Mouse (Mus musculus): Measurements from ENCODE around the gene Tmem234. TPM values are rescaled to one million over a fixed set of nuclear protein-coding genes. Genes with fewer than 3 reads are reported as not detected.
A peak's percentile ranks its signal among the peaks of the same experiment; 100 is the strongest.

Gene Tmem234
- total RNA-seq, 2 experiments from 2014 or later: 78.8 to 80.7 TPM

DNA sequence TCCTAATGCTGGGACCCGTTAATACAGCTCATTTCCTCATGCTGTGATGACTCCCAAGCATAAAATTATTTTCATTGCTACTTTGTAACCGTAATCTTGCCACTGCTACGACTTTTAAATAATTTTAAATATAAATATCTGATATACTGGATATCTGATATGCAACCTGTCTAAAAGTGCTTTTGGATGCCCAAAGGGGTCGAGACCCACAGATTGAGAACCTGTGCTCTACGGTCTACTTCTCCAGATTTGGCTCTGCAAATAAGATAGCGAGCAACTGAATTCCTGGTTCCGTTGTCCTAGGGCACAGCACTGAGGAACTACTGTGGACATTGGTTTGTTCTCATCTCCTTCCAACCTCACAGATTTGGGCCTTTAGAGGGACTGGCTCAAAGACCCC, 22.8 kb upstream of the Tmem234 start:
- DNase-seq (ENCODE audit: extremely low spot score in 1 of 2, low spot score in 1 of 2): no peak

DNA sequence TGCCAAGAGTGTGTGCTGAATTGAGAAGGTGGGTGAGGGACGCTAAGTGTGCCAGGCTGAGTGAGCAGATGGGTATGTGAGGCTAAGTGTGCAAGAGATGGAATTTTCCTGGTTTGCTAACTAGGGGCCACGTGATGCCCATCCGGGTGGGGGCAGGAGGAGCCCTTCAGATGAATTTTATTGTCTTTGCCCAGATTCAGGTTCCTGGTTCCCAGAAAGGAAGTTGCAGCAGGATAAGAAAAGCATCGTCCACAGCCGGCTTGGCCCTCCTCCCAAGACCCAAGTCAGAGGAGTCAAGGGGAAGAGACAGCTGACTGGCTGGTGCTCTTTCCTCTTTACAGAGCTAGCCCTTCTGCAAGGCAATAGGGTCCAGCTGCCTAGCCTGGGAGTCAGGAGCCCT, 22.0 kb upstream of the Tmem234 start, which contains the start of gene Fam167b:
Gene Fam167b (minus strand): TSS at position 84 of the 400 bp plus-strand sequence.
- no peak for DNase-seq (ENCODE audit: extremely low spot score in 1 of 2, low spot score in 1 of 2)

DNA sequence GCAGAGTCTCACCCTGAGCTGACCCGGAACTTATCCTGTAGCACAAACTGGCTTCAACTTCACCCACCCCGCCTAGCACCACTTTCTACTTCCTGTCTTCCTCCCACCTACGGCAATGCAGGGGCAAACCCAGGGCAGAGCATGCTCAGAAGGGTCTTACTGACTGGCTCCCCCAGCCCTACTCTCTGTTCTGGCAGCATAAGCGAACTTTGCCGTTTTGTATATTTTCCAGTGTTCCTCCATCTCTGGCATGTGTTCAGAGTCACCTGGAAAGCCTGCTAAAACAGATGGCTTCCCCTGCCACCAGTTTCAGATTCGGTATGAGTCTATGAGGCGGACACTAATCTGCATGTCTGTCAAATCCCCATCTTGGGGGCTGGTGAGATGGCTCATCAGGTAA, 20.1 kb upstream of the Tmem234 start:
- DNase-seq (ENCODE audit: extremely low spot score in 1 of 2, low spot score in 1 of 2): no peak

DNA sequence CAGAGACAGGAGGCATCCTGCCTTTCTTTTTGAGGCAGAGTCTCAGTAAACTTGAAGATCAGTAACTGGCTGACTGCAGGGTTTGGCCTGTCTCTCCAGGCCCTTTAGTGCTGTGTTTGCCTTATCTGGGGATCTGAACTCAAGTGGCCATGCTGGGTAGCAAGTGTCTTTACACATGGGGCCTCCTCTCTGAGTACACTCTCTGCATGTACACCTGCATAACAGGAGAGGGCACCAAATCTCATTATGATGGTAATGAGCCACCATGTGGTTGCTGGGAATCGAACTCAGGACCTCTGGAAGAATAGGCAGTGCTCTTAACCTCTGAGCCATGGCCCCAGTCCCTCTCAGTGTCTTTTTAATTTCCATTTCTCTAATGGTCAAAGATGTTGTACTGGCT, 18.2 kb upstream of the Tmem234 start:
- DNase-seq (ENCODE audit: extremely low spot score in 1 of 2, low spot score in 1 of 2): no peak

DNA sequence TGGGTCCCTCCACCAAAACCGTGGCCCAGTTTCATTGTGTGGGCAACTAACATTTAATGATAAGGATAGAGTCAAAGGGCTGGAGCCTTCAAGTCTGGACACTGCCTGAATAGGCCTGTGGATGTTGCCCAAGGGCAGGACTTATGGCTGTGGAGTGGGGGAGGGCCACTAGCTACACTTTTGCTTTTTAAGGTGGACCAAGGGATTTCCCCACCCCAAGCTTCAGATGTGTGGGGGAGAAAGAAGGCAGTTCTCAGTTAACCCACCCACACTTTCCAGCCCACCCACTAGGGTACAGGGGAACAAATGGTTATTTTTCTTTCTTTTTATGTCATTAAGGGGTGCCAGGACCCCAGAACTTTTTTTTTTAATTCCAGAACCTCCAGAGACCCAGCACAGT, 16.1 kb upstream of the Tmem234 start:
- DNase-seq (ENCODE audit: extremely low spot score in 1 of 2, low spot score in 1 of 2): no peak

DNA sequence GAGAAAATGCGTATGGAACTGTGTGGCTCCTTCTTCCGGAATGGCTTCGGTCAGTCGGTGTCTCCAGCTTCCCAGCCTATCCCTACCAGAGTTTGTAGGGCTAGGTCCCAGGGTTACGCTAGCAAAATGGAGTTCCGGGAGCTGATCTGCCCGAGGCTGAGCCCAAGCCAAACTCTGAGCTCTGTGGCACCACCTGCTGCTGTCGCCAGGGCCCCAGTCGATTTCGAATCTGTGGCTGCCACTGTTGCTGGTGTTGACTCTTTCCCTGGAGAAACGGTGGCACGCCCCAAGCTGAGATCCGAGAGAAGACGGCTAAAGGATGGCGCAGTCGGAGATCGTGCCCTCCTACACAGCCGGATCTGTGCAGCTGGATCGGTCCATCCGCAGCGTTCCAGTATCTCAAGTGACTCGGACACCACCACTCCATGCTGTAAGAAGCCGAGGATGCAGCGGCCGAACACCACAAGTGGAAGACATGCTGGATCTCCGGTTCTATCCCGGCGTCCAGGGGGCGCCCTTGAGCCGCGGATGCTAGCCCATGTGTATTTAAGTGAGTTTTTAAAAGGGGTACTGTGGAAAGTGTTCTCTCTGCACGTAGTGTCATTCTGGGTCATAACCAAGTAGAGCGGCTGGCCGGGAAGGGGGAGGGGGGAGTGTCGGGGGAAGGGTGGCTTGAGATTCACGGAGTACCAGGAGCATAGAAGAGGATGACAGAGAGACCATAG, 15.4 kb upstream of the Tmem234 start:
- DNase-seq (ENCODE audit: extremely low spot score in 1 of 2, low spot score in 1 of 2): peak; percentile 68 to 89

DNA sequence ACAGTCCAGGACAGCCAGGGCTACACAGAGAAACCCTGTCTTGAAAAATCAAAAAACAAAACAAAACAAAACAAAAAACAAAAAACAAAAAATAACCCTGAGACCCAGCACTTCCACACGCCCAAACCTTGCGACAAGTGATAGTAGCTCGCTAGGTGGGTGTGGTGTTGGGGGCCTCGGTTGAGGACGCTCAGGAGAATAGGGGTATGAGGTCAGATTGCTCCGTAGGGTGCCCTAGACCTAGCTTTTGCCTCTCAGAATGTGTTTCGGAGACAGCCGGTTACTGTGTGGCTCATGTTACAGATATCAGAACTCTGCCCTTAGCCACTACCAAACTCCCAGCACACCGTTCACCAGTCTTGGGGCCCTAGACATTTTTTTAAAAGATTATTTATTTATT, 14.7 kb upstream of the Tmem234 start:
- no peak for DNase-seq (ENCODE audit: extremely low spot score in 1 of 2, low spot score in 1 of 2)

DNA sequence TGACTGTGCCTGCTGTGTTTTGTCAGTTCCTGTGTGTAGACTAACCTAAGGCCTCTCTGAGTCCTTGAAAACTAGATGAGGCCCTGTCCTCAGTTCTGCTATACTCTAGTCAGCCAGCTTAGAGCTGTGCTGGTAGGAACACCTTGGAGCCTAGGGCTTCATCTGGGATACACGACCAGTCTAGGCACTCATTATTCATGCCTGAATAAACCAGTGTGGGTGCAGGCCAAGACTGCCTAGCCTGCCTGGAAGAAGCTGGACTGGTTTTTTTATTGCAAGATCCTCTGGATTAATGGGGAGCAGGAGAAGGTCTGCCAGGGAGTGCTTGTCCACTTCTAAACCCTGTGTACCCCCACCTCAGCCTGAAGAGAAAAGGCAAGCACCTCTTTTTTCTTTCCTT, 13.5 kb upstream of the Tmem234 start:
- DNase-seq (ENCODE audit: extremely low spot score in 1 of 2, low spot score in 1 of 2): no peak

DNA sequence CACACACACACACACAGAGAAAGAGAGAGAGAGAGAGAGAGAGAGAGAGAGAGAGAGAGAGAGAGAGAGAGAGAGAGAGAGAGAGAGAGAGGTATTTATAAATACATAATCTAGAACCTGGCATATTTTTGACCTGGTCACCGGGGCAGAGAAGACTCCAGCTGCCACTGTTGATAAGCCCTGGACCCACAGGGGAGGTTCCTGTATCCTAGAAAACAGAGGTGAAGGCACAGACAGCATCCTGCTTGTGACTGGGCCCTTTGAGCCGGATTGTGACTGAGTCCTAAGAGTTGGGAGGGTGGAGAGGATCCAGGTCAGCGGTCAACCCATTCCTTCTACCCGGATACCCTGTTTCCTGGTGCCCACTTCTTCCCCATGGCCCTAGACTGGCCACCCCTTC, 11.6 kb upstream of the Tmem234 start:
- no peak for DNase-seq (ENCODE audit: extremely low spot score in 1 of 2, low spot score in 1 of 2)

DNA sequence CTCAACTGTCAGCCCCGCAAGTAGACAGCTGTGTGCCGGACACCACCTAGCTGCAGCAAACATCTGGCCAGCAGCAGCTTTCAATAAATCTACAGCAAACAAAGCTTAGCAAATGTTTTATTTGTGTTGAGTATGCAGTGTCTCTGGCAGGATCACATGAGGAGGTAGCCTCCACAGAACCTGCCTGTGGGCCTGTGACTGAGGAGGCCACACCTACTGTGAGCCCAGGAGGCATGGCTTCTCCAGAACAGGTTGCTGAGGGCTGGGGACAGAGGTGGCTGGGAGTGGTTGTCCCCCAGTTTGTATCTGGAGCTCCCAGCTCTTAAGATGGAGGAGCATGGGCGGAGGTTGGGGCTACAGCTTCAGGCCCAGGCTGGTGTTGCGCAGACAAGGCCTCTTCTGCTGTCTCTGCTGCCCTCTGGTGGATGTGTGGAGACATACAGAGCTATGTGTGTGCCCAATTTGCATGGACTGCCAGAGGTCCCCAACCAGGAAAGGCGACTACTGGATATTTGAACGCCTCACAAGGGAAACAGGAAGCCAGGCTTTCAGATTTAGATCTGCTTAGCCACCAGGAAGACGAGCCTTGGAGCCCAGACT, 8.1 kb downstream of the Tmem234 start:
- peak in 1 of 2 experiments; percentile 76 for DNase-seq (ENCODE audit: extremely low spot score in 1 of 2, low spot score in 1 of 2)

DNA sequence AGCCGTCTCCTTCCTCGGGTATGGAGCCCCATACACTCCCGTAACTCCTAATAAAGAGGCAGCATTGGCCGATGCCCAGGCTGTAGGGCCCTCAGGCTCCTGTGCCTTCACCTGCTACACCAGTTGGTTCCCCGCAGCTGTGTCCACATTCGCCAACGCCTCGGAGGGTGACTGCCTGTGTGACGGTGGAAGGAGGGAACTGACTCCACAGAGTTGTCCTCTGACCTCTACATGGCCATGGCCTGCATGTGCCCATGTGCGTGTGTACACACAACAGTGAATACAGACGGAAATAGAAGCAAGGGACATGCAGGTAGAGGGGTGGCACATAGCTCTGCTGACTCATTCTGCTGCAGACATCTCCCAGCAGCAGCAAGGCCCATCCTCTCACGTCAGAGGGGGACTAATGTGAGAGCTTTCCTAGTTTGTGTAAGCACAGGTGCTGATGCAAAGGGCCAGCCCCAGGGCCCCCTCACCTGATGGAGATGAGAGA, 8.7 kb downstream of the Tmem234 start:
- DNase-seq (ENCODE audit: extremely low spot score in 1 of 2, low spot score in 1 of 2): no peak

DNA sequence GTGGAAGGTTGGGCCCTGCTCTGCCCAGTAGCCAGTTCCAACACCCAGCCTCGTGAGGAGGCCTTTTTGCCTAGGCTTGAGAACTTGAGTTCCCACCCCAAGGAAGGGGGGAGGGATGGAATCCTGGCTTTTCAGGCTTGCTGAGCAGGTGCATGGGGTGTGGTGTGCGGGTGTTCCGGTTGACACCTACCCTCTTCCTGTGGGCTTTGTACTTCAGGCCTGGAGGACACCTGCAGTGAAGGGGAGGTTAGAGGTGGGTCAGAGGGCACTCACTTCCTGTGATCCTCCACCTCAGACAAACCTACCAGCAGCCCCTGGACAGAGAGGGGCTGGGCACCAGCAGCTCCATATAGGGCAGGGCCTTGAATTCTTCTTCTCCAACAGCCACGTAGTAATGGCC, 9.6 kb downstream of the Tmem234 start:
- no peak for DNase-seq (ENCODE audit: extremely low spot score in 1 of 2, low spot score in 1 of 2)

DNA sequence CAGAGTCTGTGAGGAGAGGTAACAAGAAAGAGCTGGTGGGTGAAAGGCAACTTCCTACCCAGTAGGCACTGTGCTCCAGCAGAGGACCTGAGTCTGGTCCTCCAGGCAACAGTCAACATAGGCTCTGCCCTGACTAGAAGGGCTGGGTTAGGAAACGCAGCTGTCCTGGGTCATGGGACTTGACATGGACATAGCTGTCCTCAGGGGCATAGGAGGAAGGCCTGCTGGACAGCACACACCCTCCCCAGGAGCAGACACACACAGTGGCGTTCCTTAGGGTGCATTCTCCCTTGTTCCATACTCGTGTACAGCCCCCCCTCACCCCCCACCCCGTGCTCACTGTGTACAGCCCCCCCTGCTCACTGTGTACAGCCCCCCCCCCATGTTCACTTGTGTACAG, 10.0 kb downstream of the Tmem234 start:
- DNase-seq (ENCODE audit: extremely low spot score in 1 of 2, low spot score in 1 of 2): no peak

DNA sequence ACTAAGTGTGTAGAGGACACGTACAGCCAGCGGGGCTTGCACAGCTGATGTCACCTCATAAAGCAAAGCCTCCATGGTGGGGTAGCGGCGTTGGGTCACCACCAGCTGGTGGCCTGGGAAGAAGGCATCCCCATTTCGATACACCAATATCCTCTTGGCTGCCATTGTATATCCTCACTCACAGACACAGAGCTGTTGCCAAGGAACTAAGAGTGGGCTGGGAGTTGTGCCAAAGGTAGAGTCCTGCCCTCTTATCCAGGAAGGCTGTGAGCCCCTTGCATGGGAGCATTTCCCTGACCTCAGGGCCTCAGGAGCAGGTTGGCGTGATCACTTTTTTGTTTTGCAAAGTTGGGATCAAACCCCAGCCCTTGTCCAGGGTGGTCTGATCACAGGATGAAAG, 13.6 kb downstream of the Tmem234 start, which contains the start of gene Dcdc2b:
Gene Dcdc2b (minus strand): TSS at position 165 of the 400 bp plus-strand sequence.
- no peak for DNase-seq (ENCODE audit: extremely low spot score in 1 of 2, low spot score in 1 of 2)

DNA sequence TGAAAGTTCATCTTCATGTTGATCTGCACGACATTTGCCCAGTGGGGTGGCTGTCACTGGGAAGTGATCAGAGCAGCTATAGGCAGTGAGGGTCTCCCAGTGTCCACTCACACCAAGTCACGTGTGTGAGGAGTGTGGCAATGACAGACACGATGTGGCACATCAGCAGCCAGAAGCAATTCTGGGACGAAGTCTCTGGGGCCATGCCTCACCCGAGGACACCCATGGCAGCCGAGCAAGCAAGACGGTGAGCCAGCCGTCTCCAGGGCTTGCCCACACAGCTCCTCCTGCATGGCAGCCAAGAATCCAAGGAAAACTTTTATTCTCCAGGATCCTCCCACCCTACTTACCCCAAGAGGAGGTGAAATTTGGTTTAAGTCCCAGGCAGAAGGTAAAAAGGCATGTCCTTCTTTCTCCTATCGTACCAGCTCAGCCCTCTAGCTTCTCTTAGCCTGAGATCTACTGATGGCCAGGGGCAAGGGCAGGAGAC, 15.4 kb downstream of the Tmem234 start:
- DNase-seq (ENCODE audit: extremely low spot score in 1 of 2, low spot score in 1 of 2): no peak

DNA sequence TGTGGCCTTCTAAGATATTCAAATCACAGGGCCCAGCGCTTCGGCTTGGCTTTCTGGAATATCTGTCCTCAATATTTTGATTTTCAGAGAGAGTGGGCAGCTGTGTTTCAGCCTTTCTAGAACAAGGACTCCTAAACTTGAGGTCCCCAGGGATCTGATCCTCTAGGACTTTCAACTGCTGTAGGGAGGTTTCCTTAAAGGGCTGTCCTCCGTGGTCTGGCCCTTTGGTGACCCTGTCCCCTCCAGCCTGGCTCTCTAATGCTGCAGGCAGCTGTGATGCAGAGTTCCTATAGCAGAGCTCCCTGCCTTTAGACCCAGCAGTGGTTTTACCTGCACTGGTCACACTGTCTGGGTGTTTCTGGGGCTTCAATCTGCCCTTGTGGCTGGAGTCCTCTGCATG, 16.2 kb downstream of the Tmem234 start:
- no peak for DNase-seq (ENCODE audit: extremely low spot score in 1 of 2, low spot score in 1 of 2)

DNA sequence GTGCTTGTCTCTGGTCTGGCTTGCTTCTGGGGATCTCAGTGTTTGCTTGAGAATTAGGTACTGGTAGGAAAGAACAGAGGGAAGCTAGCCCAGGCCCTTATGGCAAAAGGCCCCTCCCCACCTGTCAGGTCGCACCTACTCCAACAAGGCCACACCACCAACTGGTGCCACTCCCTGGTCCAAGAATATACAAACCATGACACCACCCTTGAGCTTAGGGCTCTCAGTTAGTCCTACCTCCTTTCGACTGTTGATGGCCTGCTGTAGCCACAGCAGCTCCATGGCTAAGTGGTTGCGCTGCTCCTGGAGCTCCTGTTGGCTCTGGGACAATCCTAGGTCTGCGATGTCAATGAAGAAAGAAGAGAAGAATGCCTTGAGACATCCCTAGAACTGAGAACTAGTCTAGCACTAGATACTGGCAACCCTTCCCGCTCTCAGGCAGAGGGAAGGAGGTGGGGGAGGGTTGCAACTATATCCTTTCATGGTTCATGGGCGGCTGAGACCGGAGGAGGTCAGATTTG, 16.7 kb downstream of the Tmem234 start:
- no peak for DNase-seq (ENCODE audit: extremely low spot score in 1 of 2, low spot score in 1 of 2)

DNA sequence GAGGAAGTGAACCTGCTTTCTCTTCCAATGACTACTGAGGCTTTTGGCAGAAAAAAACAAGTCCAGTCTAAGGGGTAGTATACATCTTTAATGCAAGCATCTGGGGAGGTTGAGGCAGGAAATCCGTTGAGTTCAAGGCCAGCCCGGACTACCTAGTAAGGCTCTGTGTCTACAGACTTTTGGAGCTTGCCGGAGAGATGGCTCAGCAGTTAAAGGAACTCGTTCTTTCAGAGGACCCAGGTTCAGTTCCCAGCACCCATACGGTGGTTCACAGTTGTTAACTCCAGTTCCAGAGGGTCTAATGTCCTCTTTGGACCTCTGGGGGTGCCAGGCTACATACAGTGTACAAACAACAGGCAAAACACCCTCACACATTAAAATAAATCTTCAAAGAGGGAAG, 17.6 kb downstream of the Tmem234 start:
- no peak for DNase-seq (ENCODE audit: extremely low spot score in 1 of 2, low spot score in 1 of 2)

DNA sequence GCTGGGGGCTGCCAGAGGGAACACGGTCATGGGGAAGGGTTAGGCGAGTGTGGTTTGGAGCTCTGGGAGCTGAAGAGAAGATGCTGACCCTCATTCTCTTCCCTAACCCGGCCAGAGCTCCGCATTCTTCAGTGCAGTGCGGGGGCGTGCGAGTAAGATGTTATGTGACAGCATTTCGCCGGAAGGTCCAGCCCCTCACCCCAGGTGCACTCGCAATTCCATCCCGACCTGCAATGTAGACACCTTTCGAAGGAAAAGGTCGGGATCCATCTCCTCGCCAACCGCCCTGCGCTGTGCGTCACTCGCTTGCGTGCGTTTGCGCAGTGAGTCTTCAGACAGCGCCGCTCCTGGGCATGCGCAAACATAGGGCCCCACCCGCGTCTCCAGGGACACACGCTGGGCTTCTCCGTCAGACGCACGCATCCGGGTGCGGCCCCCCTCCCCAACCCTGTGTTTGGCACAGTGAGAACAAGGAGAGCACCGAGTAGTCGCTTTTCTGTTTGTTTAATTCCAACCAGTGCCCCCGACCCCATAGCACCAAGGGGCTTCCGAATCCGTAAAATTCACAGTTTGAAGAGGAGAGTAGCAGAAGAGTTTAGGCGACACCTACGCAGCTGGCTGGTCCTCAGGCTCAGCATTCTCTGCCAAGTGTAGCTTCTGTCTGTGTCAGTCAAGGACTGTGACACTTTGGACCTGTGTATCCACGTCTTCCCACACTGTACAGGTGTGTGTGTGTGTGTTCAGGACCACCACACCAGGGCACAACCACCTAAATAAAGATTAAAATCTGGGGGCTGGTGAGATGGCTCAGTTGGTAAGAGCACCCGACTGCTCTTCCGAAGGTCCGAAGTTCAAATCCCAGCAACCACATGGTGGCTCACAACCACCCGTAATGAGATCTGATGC, 18.6 kb downstream of the Tmem234 start, which contains the start of gene Iqcc:
Gene Iqcc (minus strand): TSS at position 314 of the 906 bp plus-strand sequence.
- DNase-seq (ENCODE audit: extremely low spot score in 1 of 2, low spot score in 1 of 2): peak; percentile 83 to 95

Measured in layer of hippocampus, postnatal 25 days (tissue).